Mouse (Mus musculus) olfactory bulb, adult 2 months (tissue): ENCODE data around the gene Zfp592.

Source experiments
- CTCF ChIP-seq: fragments of 200-500 bp; IDR thresholded peaks from 2 replicates; pipeline ENCODE4 v1.5.1; 2012; ENCODE audit warnings: low read depth, mild to moderate bottlenecking, low read length, moderate library complexity; ENCODE audit not compliant: insufficient read depth
- POLR2A ChIP-seq: fragments of 200-500 bp; IDR thresholded peaks from 2 replicates; pipeline ENCODE4 v1.6.1; 2012; ENCODE audit warnings: mild to moderate bottlenecking, low read depth, low read length, moderate library complexity; ENCODE audit not compliant: insufficient read depth

DNA sequence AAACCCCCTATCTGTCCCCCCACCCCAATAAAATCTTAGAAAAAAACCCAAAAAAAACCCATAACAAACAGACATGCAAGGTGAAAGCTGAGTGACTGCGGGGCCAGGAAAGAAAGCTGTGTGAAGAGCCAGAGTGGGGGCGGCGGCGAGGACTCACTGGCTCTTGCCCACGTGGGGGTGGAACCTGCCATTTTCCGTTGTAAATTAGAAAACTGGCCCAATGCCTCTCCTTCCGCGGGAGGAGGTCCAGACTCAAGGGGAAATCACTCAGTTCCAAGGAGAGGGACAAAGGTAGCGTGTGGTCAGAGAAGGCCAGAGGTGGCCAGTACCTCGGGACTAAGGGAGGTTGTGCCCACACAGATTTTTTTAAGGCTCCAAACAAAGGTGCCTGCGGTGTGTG is 68.5 kb downstream of the Zfp592 start:
- TF ChIP-seq CTCF (no peak), POLR2A (no peak)
